Mouse (Mus musculus) CH12.LX (cell line): Measurements from ENCODE around the gene Zbp1.

Experiments
- CHD2 ChIP-seq: IDR thresholded peaks from 2 replicates; pipeline ENCODE4 v1.6.1; 2011; ENCODE audit warnings: low read length, improper control_type of control experiment
- CTCF ChIP-seq, 2 experiments: IDR thresholded peaks in 1 of 2; conservative IDR thresholded peaks in 1 of 2; 2 replicates each; pipeline ENCODE4 v1.5.1; 2011 to 2012; ENCODE audit warnings: low read depth in 2 of 2, low read length in 2 of 2, improper control_type of control experiment in 1 of 2, inconsistent platforms in 1 of 2, mild to moderate bottlenecking in 1 of 2, moderate library complexity in 1 of 2
- EP300 ChIP-seq: IDR thresholded peaks from 2 replicates; pipeline ENCODE4 v1.6.1; 2011; ENCODE audit warnings: low read length, improper control_type of control experiment
- NELFE ChIP-seq: IDR thresholded peaks from 2 replicates; pipeline ENCODE4 v1.6.1; 2011; ENCODE audit warnings: low read depth, low read length, improper control_type of control experiment
- POLR2A ChIP-seq: IDR thresholded peaks from 2 replicates; pipeline ENCODE4 v1.6.1; 2011; ENCODE audit warnings: low read depth, mild to moderate bottlenecking, improper control_type of control experiment, low read length
- ZNF384 ChIP-seq: IDR thresholded peaks from 2 replicates; pipeline ENCODE4 v1.6.1; 2012; ENCODE audit warnings: low read depth, low read length, improper control_type of control experiment, inconsistent platforms

GRCm38 (mm10) chr2:173220754-173221153 is 2.0 kb upstream of the Zbp1 start:
- TF ChIP-seq POLR2A (no peak), ZNF384 (no peak), CTCF (conservative IDR thresholded peaks at IDR 0.05 in 1 of 2, IDR thresholded peaks at IDR 0.05 in 1 of 2; ENCODE audit: low read depth in 2 of 2, low read length in 2 of 2) (no peak), EP300 (no peak), CHD2 (no peak), NELFE (no peak)
